Mouse (Mus musculus) ES-E14 (cell line): ENCODE measurements around the gene Dusp1. TPM values are rescaled to one million over a fixed set of nuclear protein-coding genes. Genes with fewer than 3 reads are reported as not detected.

Experiments
- DNase-seq: peaks from one replicate; pipeline ENCODE4 v3.0.0-alpha.2; 2013; ENCODE audit warnings: low read depth, low spot score
- H3K27ac ChIP-seq: 2 replicates; pipeline ENCODE4 v1.5.1; 2012; ENCODE audit warnings: low read depth, mild to moderate bottlenecking, low read length, moderate library complexity, mixed read lengths; ENCODE audit not compliant: poor library complexity, insufficient read depth, severe bottlenecking
- H3K36me3 ChIP-seq: 2 replicates; pipeline ENCODE4 v1.6.1; 2012; ENCODE audit warnings: mild to moderate bottlenecking, low read length, moderate library complexity, mixed read lengths; ENCODE audit not compliant: control insufficient read depth, poor library complexity, insufficient read depth, severe bottlenecking
- H3K4me1 ChIP-seq, 2 experiments: fragments of 150-350 bp in 1 of 2; sonication (generic) in 1 of 2; 2 replicates each; pipeline ENCODE4 v1.6.1; 2012; ENCODE audit warnings: low read length in 2 of 2, mild to moderate bottlenecking in 1 of 2, mixed read lengths in 1 of 2; ENCODE audit not compliant: control insufficient read depth in 2 of 2, insufficient read depth in 2 of 2, poor library complexity in 1 of 2
- H3K4me3 ChIP-seq, 2 experiments: fragments of 150-350 bp in 1 of 2; sonication (generic) in 1 of 2; 2 replicates each; pipeline ENCODE4 v1.5.1; 2012; ENCODE audit warnings: low read length in 2 of 2, low read depth in 1 of 2, mild to moderate bottlenecking in 1 of 2, mixed read lengths in 1 of 2; ENCODE audit not compliant: insufficient read depth in 1 of 2, poor library complexity in 1 of 2, severe bottlenecking in 1 of 2
- H3K9ac ChIP-seq: 2 replicates; pipeline ENCODE4 v1.6.1; 2012; ENCODE audit warnings: low read depth, mild to moderate bottlenecking, low read length, mixed read lengths; ENCODE audit not compliant: poor library complexity, insufficient read depth, severe bottlenecking
- H3K9me3 ChIP-seq: fragments of 150-350 bp; sonication (generic); 2 replicates; pipeline ENCODE4 v1.6.1; 2012; ENCODE audit warnings: low read depth, mild to moderate bottlenecking, low read length; ENCODE audit not compliant: control insufficient read depth, insufficient read depth
- CHD2 ChIP-seq: IDR thresholded peaks from 2 replicates; pipeline ENCODE4 v1.6.1; 2014; ENCODE audit warnings: mild to moderate bottlenecking, low read depth, low read length, inconsistent platforms
- HCFC1 ChIP-seq: IDR thresholded peaks from 2 replicates; pipeline ENCODE4 v1.6.1; 2012; ENCODE audit warnings: low read length, inconsistent platforms, borderline replicate concordance; ENCODE audit not compliant: insufficient read depth
- MAFK ChIP-seq: IDR thresholded peaks from 2 replicates; pipeline ENCODE4 v1.6.1; 2014; ENCODE audit warnings: mild to moderate bottlenecking, low read depth, low read length, inconsistent platforms; ENCODE audit not compliant: insufficient read depth
- ZC3H11A ChIP-seq: IDR thresholded peaks from 2 replicates; pipeline ENCODE4 v1.6.1; 2012; ENCODE audit warnings: low read depth, mild to moderate bottlenecking, inconsistent platforms, low read length, borderline replicate concordance
- ZNF384 ChIP-seq: IDR thresholded peaks from 2 replicates; pipeline ENCODE4 v1.6.1; 2012; ENCODE audit warnings: low read depth, low read length, inconsistent platforms
- in situ Hi-C, 2 experiments: fragments of 600-800 bp; cut with MboI; formaldehyde crosslinking; loops; one replicate each; pipeline ENCODE4 v1.15.1; 2025; ENCODE audit warnings: low sequenced_read_pairs in 2 of 2, inconsistent platforms in 1 of 2; ENCODE audit not compliant: unreplicated experiment in 2 of 2
- total RNA-seq: library from RNA; depleted of rRNA; stranded (reverse); fragments of 300-350 nt; gene quantifications from 2 replicates; pipeline ENCODE4 v1.2.3, GENCODE M21; 2012

Dusp1 gene
- total RNA-seq, 1 experiment: 21.2 TPM

GRCm38 (mm10) chr17:26464972-26465371 is 97.0 kb downstream of the Dusp1 start:
- Histone ChIP-seq H3K27ac (no peak overlapping the region), H3K4me1 (peaks cover 0 to 10% of the 10 kb centered on the region in 2 experiments; a peak in 1 of 4 replicates), H3K9ac (no peak overlapping the region), H3K4me3 (no peak overlapping the region), H3K36me3 (no peaks in the 10 kb centered on the region), H3K9me3 (no peaks in the 10 kb centered on the region)
- TF ChIP-seq ZNF384: no peak
- TF ChIP-seq MAFK: no peak
- no peak for TF ChIP-seq CHD2
- no peak for TF ChIP-seq ZC3H11A
- in situ Hi-C loops: loop anchor here (5.0 to 25.0 kb wide), 3 partner anchors 170 to 422 kb away; no protein-coding TSS in a partner anchor
- no peak for DNase-seq

DNA sequence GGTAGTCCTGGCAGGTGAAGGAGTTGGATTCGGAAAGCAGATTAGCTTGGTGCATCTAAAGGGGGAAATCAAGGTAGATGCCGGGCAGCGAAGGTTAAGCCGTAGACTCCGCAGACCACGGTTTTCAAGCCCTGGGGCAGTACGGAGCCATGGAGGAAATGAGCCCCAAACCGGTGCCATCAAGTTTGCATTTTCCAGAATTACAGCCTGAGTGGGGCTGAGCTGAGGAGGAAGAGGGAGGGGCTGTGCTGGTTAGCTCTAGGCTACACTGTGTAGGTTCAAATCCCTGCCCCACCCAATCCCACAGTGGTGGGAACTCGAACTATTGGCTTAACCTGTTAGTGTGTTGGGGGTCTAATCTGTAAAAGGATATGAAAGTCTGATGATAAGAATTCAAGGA is 97.4 kb downstream of the Dusp1 start:
- no peak for DNase-seq
- H3K9me3 ChIP-seq: no peaks in the 10 kb centered on the region
- TF ChIP-seq MAFK (no peak), ZC3H11A (no peak), CHD2 (no peak), ZNF384 (no peak), HCFC1 (no peak)
- H3K27ac ChIP-seq: no peak overlapping the region
- no peaks in the 10 kb centered on the region for H3K36me3 ChIP-seq
- H3K9ac ChIP-seq: no peak overlapping the region
- no peak overlapping the region for H3K4me3 ChIP-seq
- peaks cover 0 to 10% of the 10 kb centered on the region in 2 experiments; a peak in 1 of 4 replicates for H3K4me1 ChIP-seq
- in situ Hi-C loops: loop anchor here (10.0 to 25.0 kb wide), 2 partner anchors 170 to 423 kb away; no protein-coding TSS in a partner anchor

DNA sequence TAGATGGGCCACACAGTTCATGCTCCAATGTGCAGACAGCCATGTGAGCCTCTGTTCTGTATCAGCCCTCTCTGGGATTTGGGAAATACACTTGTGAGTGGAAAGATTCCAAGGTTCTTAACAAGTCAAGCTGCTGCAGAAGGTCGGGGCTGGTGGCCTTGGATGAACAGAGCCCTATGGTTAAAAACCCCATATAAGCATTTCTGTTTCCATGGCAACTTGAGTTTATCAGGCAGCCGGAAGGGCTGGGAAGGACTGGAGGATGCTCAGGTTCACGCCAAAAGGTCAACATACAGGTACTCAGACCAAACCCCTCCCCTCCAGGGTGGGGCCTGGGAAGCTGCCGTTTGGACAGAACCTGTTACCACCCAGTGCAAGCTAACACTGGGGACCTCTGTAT is 97.9 kb downstream of the Dusp1 start:
- Histone ChIP-seq H3K9me3 (no peaks in the 10 kb centered on the region), H3K27ac (no peak overlapping the region), H3K4me3 (no peak overlapping the region), H3K36me3 (no peaks in the 10 kb centered on the region), H3K9ac (no peak overlapping the region), H3K4me1 (peaks cover 0 to 10% of the 10 kb centered on the region in 2 experiments; a peak in 1 of 4 replicates)
- TF ChIP-seq ZC3H11A: no peak
- TF ChIP-seq ZNF384: no peak
- no peak for TF ChIP-seq CHD2
- TF ChIP-seq MAFK: no peak
- TF ChIP-seq HCFC1: no peak
- in situ Hi-C loops: loop anchor here (10.0 to 25.0 kb wide), 2 partner anchors 171 to 423 kb away; no protein-coding TSS in a partner anchor
- DNase-seq: no peak

GRCm38 (mm10) chr17:26463432-26463831 is 98.5 kb downstream of the Dusp1 start:
- Histone ChIP-seq H3K4me1 (peaks cover 0 to 10% of the 10 kb centered on the region in 2 experiments; a peak in 1 of 4 replicates), H3K4me3 (no peak overlapping the region), H3K9ac (no peak overlapping the region), H3K9me3 (no peaks in the 10 kb centered on the region), H3K36me3 (no peaks in the 10 kb centered on the region), H3K27ac (no peak overlapping the region)
- TF ChIP-seq HCFC1 (no peak), ZC3H11A (no peak), MAFK (no peak), ZNF384 (no peak)
- in situ Hi-C loops: loop anchor here (10.0 to 25.0 kb wide), 2 partner anchors 171 to 424 kb away; no protein-coding TSS in a partner anchor
- no peak for DNase-seq

DNA sequence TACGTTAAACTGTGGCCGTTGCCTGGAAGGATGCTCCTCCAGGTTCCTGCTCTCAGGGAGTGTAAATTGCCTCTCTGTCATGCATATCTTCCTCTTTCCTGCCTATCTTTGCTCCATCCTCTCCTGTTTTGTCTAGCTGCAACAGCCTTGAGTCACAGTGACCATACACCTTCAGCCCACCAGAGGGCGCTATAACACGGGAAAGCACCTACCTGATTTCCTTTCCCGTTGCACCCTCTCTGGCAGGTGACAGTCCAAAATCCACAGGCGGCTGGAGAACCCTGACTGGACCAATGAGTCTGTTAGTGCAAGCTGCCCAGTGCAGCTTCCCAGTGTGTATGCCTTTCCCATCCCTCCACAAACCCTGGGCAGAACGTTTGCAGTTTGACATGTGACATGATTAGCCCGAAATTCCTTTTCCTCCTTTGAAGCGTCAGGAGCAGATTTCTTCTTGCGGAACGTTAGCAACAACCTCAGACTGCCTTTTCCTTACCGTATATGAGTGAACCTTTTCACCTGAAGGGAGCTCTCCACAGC is 99.2 kb downstream of the Dusp1 start:
- H3K4me3 ChIP-seq: no peak overlapping the region
- H3K9ac ChIP-seq: no peak overlapping the region
- no peak overlapping the region for H3K27ac ChIP-seq
- TF ChIP-seq ZNF384 (no peak), ZC3H11A (peak; percentile 93), MAFK (no peak), CHD2 (no peak), HCFC1 (0 out of 2 replicates have a peak, but pooled peaks have one; percentile 27)
- in situ Hi-C loops: loop anchor here (10.0 to 25.0 kb wide), 2 partner anchors 172 to 425 kb away; no protein-coding TSS in a partner anchor
- H3K4me1 ChIP-seq: peaks cover 0 to 10% of the 10 kb centered on the region in 2 experiments; a peak in 1 of 4 replicates
- H3K36me3 ChIP-seq: no peaks in the 10 kb centered on the region
- peak; percentile 88 for DNase-seq
- H3K9me3 ChIP-seq: no peaks in the 10 kb centered on the region
